Mouse (Mus musculus): ENCODE measurements around the gene Ccdc47. TPM values are rescaled to one million over a fixed set of nuclear protein-coding genes. Genes with fewer than 3 reads are reported as not detected.

Gene Ccdc47
- polyA plus RNA-seq, 1 experiment from 2014 or later, result 97.3 TPM

DNA sequence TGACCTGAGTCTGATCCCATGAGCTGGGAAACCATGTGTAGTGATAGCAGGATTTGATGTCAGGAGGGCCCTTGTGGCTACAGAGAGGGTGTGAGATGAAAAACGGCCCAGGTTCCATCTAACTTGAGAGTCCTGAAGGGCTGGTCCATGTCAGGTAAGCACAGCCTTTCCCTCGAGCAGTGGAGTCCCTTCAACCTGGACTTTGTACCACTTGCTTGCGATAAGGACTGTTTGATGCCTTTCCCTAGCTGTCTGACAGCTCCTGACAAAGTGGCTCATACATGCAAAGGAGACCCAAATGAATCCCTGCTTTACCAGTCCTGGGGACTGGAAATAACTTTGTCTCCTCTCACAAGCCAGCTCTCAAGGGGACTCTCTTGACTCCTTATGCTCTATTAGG, 64.9 kb downstream of the Ccdc47 start:
- WGBS, result 57% methylated on average over 3 of the region's 3 CpGs
- Histone ChIP-seq H3K4me3 (ENCODE audit: low read length) (no peak overlapping the region), H3K4me1 (ENCODE audit: control insufficient read depth, insufficient read depth, low read length) (no peaks in the 10 kb centered on the region), H3K9me3 (ENCODE audit: control insufficient read depth, low read length) (no peaks in the 10 kb centered on the region), H3K9ac (ENCODE audit: low read depth, low read length) (no peak overlapping the region), H3K27me3 (replicated peaks; ENCODE audit: control insufficient read depth, insufficient read depth, low read length) (no peaks in the 10 kb centered on the region), H3K27ac (ENCODE audit: low read length) (no peak overlapping the region), H3K4me2 (ENCODE audit: low read depth, low read length) (no peak overlapping the region), H3K36me3 (ENCODE audit: control insufficient read depth, insufficient read depth, low read length) (peaks cover 11% of the 10 kb centered on the region; the same call in 1 of the 2 replicates)
- peak; percentile 80 for ATAC-seq

Other genes starting within 250 kb of the Ccdc47 start
- 18.6 and 41.2 TPM in 2 replicates for gene Ace, start 248.4 kb downstream of the Ccdc47 start, polyA plus RNA-seq (2015; fragmentation: Nextera tagmentation; extraction: Ambion mirVana)
- 0.07 TPM in 1 of 2 replicates, not detected in the other for gene Ace3, start 221.7 kb downstream of the Ccdc47 start, polyA plus RNA-seq (2015; fragmentation: Nextera tagmentation; extraction: Ambion mirVana)
- gene Kcnh6, start 208.2 kb downstream of the Ccdc47 start, polyA plus RNA-seq (2015; fragmentation: Nextera tagmentation; extraction: Ambion mirVana), result 2.1 and 2.6 TPM in 2 replicates
- gene Dcaf7, start 179.5 kb downstream of the Ccdc47 start, polyA plus RNA-seq (2015; fragmentation: Nextera tagmentation; extraction: Ambion mirVana), result 42.7 and 48.0 TPM in 2 replicates
- 14.0 and 17.7 TPM in 2 replicates for gene Taco1, start 150.3 kb downstream of the Ccdc47 start, polyA plus RNA-seq (2015; fragmentation: Nextera tagmentation; extraction: Ambion mirVana)
- gene Map3k3, start 131.7 kb downstream of the Ccdc47 start, polyA plus RNA-seq (2015; fragmentation: Nextera tagmentation; extraction: Ambion mirVana), result 5.7 and 6.1 TPM in 2 replicates
- not detected in 2 replicates for gene Gm10840, start 55.5 kb downstream of the Ccdc47 start, polyA plus RNA-seq (2015; fragmentation: Nextera tagmentation; extraction: Ambion mirVana)
- gene Limd2, start 55.5 kb downstream of the Ccdc47 start, polyA plus RNA-seq (2015; fragmentation: Nextera tagmentation; extraction: Ambion mirVana), result 80.1 and 84.3 TPM in 2 replicates
- gene Strada, start 14.2 kb downstream of the Ccdc47 start, polyA plus RNA-seq (2015; fragmentation: Nextera tagmentation; extraction: Ambion mirVana), result 13.0 and 13.5 TPM in 2 replicates
- 54.5 and 57.5 TPM in 2 replicates for gene Ddx42, start 582 bp upstream of the Ccdc47 start, polyA plus RNA-seq (2015; fragmentation: Nextera tagmentation; extraction: Ambion mirVana)
- 42.9 and 50.8 TPM in 2 replicates for gene Ftsj3, start 39.7 kb upstream of the Ccdc47 start, polyA plus RNA-seq (2015; fragmentation: Nextera tagmentation; extraction: Ambion mirVana)
- 234 and 263 TPM in 2 replicates for gene Psmc5, start 39.8 kb upstream of the Ccdc47 start, polyA plus RNA-seq (2015; fragmentation: Nextera tagmentation; extraction: Ambion mirVana)
- gene Smarcd2, start 56.6 kb upstream of the Ccdc47 start, polyA plus RNA-seq (2015; fragmentation: Nextera tagmentation; extraction: Ambion mirVana), result 48.1 and 49.7 TPM in 2 replicates
- gene Tcam1, start 60.3 kb upstream of the Ccdc47 start, polyA plus RNA-seq (2015; fragmentation: Nextera tagmentation; extraction: Ambion mirVana), result 0.20 and 0.27 TPM in 2 replicates
- not detected in 2 replicates for gene Gh, start 85.5 kb upstream of the Ccdc47 start, polyA plus RNA-seq (2015; fragmentation: Nextera tagmentation; extraction: Ambion mirVana)
- 3.0 and 4.4 TPM in 2 replicates for gene Cd79b, start 98.4 kb upstream of the Ccdc47 start, polyA plus RNA-seq (2015; fragmentation: Nextera tagmentation; extraction: Ambion mirVana)
- gene Scn4a, start 136.9 kb upstream of the Ccdc47 start, polyA plus RNA-seq (2015; fragmentation: Nextera tagmentation; extraction: Ambion mirVana), result 0.02 TPM in 1 of 2 replicates, not detected in the other
- 0.53 and 0.54 TPM in 2 replicates for gene Prr29, start 149.1 kb upstream of the Ccdc47 start, polyA plus RNA-seq (2015; fragmentation: Nextera tagmentation; extraction: Ambion mirVana)
- gene Icam2, start 171.7 kb upstream of the Ccdc47 start, polyA plus RNA-seq (2015; fragmentation: Nextera tagmentation; extraction: Ambion mirVana), result 38.3 and 40.5 TPM in 2 replicates